Mouse (Mus musculus) limb, embryonic 14.5 days (tissue): ENCODE results near the gene 1500009L16Rik. TPM values are rescaled to one million over a fixed set of nuclear protein-coding genes. Genes with fewer than 3 reads are reported as not detected.

Source experiments
- ATAC-seq: fragments of 200-750 bp; cut with Nextera tagmentation; 2 replicates; pipeline ENCODE4 v1.8.0; 2017; ENCODE audit warnings: low read depth, moderate number of reproducible peaks, moderate TSS enrichment; ENCODE audit not compliant: low FRiP score
- DNase-seq: peaks from one replicate; pipeline ENCODE4 v3.0.0-alpha.2; 2015; ENCODE audit warnings: low spot score
- H3K27ac ChIP-seq: fragments of 300-500 bp; sonication (generic); replicated peaks from 2 replicates; pipeline ENCODE4 v1.5.1; 2014; ENCODE audit warnings: low read depth, mild to moderate bottlenecking, low read length, moderate library complexity, mixed read lengths
- H3K27me3 ChIP-seq: fragments of 300-500 bp; sonication (generic); 2 replicates; pipeline ENCODE4 v1.6.1; 2014; ENCODE audit warnings: low read length, mixed read lengths; ENCODE audit not compliant: control insufficient read depth, insufficient read depth
- H3K36me3 ChIP-seq: fragments of 300-500 bp; sonication (generic); 2 replicates; pipeline ENCODE4 v1.6.1; 2014; ENCODE audit warnings: mild to moderate bottlenecking, low read length, moderate library complexity, mixed read lengths; ENCODE audit not compliant: control insufficient read depth, insufficient read depth
- H3K4me1 ChIP-seq: fragments of 300-500 bp; sonication (generic); 2 replicates; pipeline ENCODE4 v1.6.1; 2014; ENCODE audit warnings: antibody characterized with exemption, low read length, mixed read lengths; ENCODE audit not compliant: control insufficient read depth, insufficient read depth
- H3K4me2 ChIP-seq: fragments of 300-500 bp; sonication (generic); replicated peaks from 2 replicates; pipeline ENCODE4 v1.6.1; 2014; ENCODE audit warnings: low read depth, mild to moderate bottlenecking, low read length, moderate library complexity; ENCODE audit not compliant: severe bottlenecking
- H3K4me3 ChIP-seq: fragments of 300-500 bp; sonication (generic); replicated peaks from 2 replicates; pipeline ENCODE4 v1.5.1; 2014; ENCODE audit warnings: low read length
- H3K9ac ChIP-seq: fragments of 300-500 bp; sonication (generic); 2 replicates; pipeline ENCODE4 v1.6.1; 2014; ENCODE audit warnings: mild to moderate bottlenecking, low read depth, low read length, moderate library complexity; ENCODE audit not compliant: severe bottlenecking
- H3K9me3 ChIP-seq: fragments of 300-500 bp; sonication (generic); 2 replicates; pipeline ENCODE4 v1.6.1; 2016; ENCODE audit warnings: low read length; ENCODE audit not compliant: control insufficient read depth
- POLR2A ChIP-seq: fragments of 200-500 bp; IDR thresholded peaks from 2 replicates; pipeline ENCODE4 v1.8.0; 2012; ENCODE audit warnings: inconsistent platforms, mild to moderate bottlenecking, moderate library complexity, borderline replicate concordance; ENCODE audit not compliant: insufficient read depth, insufficient read length; ENCODE audit errors: extremely low read depth
- WGBS: fragments of 180-500 bp; shearing (Covaris S2); extraction: QIAGEN DNeasy Blood & Tissue Kit; methylation state at CpG from one replicate; pipeline ENCODE4 v1.1.7; 2014; 5-methylcytosine and 5-hydroxymethylcytosine counted together
- polyA plus RNA-seq, 2 experiments: library from polyadenylated mRNA; depleted of rRNA in 1 of 2; stranded (reverse) in 1 of 2; unstranded in 1 of 2; fragments of >200 nt; fragmentation: Nextera tagmentation in 1 of 2; extraction: Ambion mirVana in 1 of 2; gene quantifications; 2 replicates each; pipeline versions ENCODE4 v1.2.1 to v1.2.3; 2012 to 2014

The 1500009L16Rik gene
- polyA plus RNA-seq (2012; rRNA removed) (19.8 and 20.2 TPM in 2 replicates), polyA plus RNA-seq (2014; fragmentation: Nextera tagmentation; extraction: Ambion mirVana) (27.1 and 29.9 TPM in 2 replicates)

GRCm38 (mm10) chr10:83722579-83723031 is at the start of gene 1500009L16Rik:
Gene 1500009L16Rik, plus strand, starts transcription at chr10:83722865.
- 2% methylated on average over 18 of the region's 37 CpGs for WGBS
- H3K27ac ChIP-seq, result no peak within 1 kb of the TSS
- ATAC-seq, result peak; percentile 97

DNA sequence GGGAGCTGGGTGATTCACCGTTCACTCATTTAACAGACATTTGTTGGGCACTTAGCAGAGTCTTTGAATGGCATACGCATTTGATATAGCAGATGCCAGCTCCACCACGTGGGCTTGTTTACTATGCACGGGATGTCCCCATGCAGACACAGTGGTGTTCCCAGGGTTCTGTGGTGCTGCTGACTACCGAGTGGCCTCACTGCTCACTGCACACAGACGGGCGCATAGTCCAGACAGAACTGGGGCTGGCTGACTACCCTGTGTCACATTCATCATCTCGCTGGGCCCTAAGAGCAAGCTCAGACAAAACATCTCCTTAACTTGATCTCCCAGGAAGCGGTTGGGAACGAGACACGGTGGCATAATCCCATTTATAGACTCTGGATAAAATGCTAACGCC is 41.3 kb upstream of the 1500009L16Rik start:
- no peak for TF ChIP-seq POLR2A
- H3K4me2 ChIP-seq, result no peak overlapping the region
- H3K9ac ChIP-seq, result no peak overlapping the region
- ATAC-seq, result no peak
- no peaks in the 10 kb centered on the region for H3K9me3 ChIP-seq
- H3K27me3 ChIP-seq, result no peaks in the 10 kb centered on the region
- 89% methylated on average over 12 of the region's 12 CpGs for WGBS
- H3K4me1 ChIP-seq, result no peaks in the 10 kb centered on the region
- H3K4me3 ChIP-seq, result no peak overlapping the region
- no peak for DNase-seq
- no peak overlapping the region for H3K27ac ChIP-seq
- no peaks in the 10 kb centered on the region for H3K36me3 ChIP-seq

More at GRCm38 (mm10) chr10:83722579-83723031, at the start of gene 1500009L16Rik:
- Histone ChIP-seq H3K9ac (peak within 1 kb of the TSS; percentile 68), H3K4me1 (peaks cover 6% of the 10 kb centered on the region), H3K27me3 (no peaks in the 10 kb centered on the region), H3K4me2 (peak within 1 kb of the TSS; percentile 82), H3K4me3 (peak within 1 kb of the TSS; percentile 71), H3K9me3 (peaks cover 4% of the 10 kb centered on the region; the same call in 1 of the 2 replicates), H3K36me3 (no peaks in the 10 kb centered on the region)
- TF ChIP-seq POLR2A, result 0 out of 2 replicates have a peak, but pooled peaks have one; percentile 7
- peak; percentile 86 for DNase-seq

DNA sequence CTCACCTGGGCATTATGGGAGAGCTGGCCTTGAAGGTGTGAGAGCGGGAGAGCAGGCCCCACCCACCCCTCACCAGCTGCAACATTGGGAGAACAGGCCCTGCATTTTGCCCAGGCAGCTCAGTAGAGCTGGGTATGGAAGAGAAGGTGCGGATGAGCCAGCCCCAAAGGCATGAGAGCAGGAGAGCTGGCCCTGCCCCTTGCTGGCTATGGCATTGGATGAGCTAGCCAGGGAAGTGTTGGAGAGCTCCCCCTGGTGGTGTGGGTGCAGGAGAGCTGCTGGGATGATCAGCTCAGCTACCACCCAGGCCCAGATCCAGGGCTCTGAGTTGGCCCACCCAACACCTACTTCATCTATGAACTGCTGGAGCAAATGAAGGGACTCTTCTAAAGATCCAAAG is 34.5 kb upstream of the 1500009L16Rik start:
- WGBS, result 78% methylated on average over 2 of the region's 2 CpGs

GRCm38 (mm10) chr10:83692175-83692895 is 30.3 kb upstream of the 1500009L16Rik start:
- no peak for DNase-seq
- no peak overlapping the region for H3K4me2 ChIP-seq
- no peaks in the 10 kb centered on the region for H3K9me3 ChIP-seq
- 87% methylated on average over 11 of the region's 11 CpGs for WGBS
- H3K4me3 ChIP-seq, result no peak overlapping the region
- no peak overlapping the region for H3K27ac ChIP-seq
- no peak for TF ChIP-seq POLR2A
- H3K36me3 ChIP-seq, result no peaks in the 10 kb centered on the region
- H3K4me1 ChIP-seq, result no peaks in the 10 kb centered on the region
- ATAC-seq, result no peak
- no peaks in the 10 kb centered on the region for H3K27me3 ChIP-seq
- H3K9ac ChIP-seq, result no peak overlapping the region

More for the DNA sequence above, 34.5 kb upstream of the 1500009L16Rik start:
- ATAC-seq, result no peak
- Histone ChIP-seq H3K4me2 (no peak overlapping the region), H3K4me1 (no peaks in the 10 kb centered on the region), H3K9ac (no peak overlapping the region), H3K9me3 (no peaks in the 10 kb centered on the region), H3K36me3 (no peaks in the 10 kb centered on the region), H3K4me3 (no peak overlapping the region), H3K27ac (no peak overlapping the region), H3K27me3 (no peaks in the 10 kb centered on the region)
- TF ChIP-seq POLR2A, result no peak
- no peak for DNase-seq

DNA sequence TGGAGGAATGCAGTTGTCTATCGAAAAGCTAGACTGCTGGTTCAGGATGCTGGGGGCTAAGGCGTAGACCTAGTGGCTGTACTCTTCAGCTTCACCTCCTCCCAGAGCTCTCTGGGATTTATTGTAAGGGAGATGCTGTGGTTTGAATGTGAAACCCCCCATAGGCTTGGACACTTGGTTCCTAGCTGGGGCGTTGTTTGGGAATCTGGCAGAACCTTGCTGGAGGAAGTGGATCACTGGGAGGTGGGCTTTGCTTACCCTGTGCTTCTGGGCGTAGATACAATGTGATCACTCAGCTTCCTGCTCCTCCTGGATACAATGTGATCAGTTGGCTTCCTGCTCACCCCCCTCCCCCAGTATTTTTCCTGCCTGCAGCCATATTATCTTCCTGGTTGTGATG is 26.4 kb upstream of the 1500009L16Rik start:
- no peaks in the 10 kb centered on the region for H3K9me3 ChIP-seq
- WGBS, result 77% methylated on average over 4 of the region's 4 CpGs
- H3K36me3 ChIP-seq, result no peaks in the 10 kb centered on the region
- no peaks in the 10 kb centered on the region for H3K27me3 ChIP-seq
- no peak overlapping the region for H3K4me3 ChIP-seq
- no peaks in the 10 kb centered on the region for H3K4me1 ChIP-seq
- no peak overlapping the region for H3K27ac ChIP-seq
- DNase-seq, result no peak
- no peak overlapping the region for H3K9ac ChIP-seq
- no peak for TF ChIP-seq POLR2A
- no peak overlapping the region for H3K4me2 ChIP-seq
- ATAC-seq, result no peak
